Mouse (Mus musculus) ES-E14 (cell line): Measurements from ENCODE around the gene Ube2k. TPM values are rescaled to one million over a fixed set of nuclear protein-coding genes. Genes with fewer than 3 reads are reported as not detected.

Experiments used
- DNase-seq: peaks from one replicate; pipeline ENCODE4 v3.0.0-alpha.2; 2013; ENCODE audit warnings: low read depth, low spot score
- H3K27ac ChIP-seq: 2 replicates; pipeline ENCODE4 v1.5.1; 2012; ENCODE audit warnings: low read depth, mild to moderate bottlenecking, low read length, moderate library complexity, mixed read lengths; ENCODE audit not compliant: poor library complexity, insufficient read depth, severe bottlenecking
- H3K36me3 ChIP-seq: 2 replicates; pipeline ENCODE4 v1.6.1; 2012; ENCODE audit warnings: mild to moderate bottlenecking, low read length, moderate library complexity, mixed read lengths; ENCODE audit not compliant: control insufficient read depth, poor library complexity, insufficient read depth, severe bottlenecking
- H3K4me1 ChIP-seq, 2 experiments: fragments of 150-350 bp in 1 of 2; sonication (generic) in 1 of 2; 2 replicates each; pipeline ENCODE4 v1.6.1; 2012; ENCODE audit warnings: low read length in 2 of 2, mild to moderate bottlenecking in 1 of 2, mixed read lengths in 1 of 2; ENCODE audit not compliant: control insufficient read depth in 2 of 2, insufficient read depth in 2 of 2, poor library complexity in 1 of 2
- H3K4me3 ChIP-seq, 2 experiments: fragments of 150-350 bp in 1 of 2; sonication (generic) in 1 of 2; 2 replicates each; pipeline ENCODE4 v1.5.1; 2012; ENCODE audit warnings: low read length in 2 of 2, low read depth in 1 of 2, mild to moderate bottlenecking in 1 of 2, mixed read lengths in 1 of 2; ENCODE audit not compliant: insufficient read depth in 1 of 2, poor library complexity in 1 of 2, severe bottlenecking in 1 of 2
- H3K9ac ChIP-seq: 2 replicates; pipeline ENCODE4 v1.6.1; 2012; ENCODE audit warnings: low read depth, mild to moderate bottlenecking, low read length, mixed read lengths; ENCODE audit not compliant: poor library complexity, insufficient read depth, severe bottlenecking
- H3K9me3 ChIP-seq: fragments of 150-350 bp; sonication (generic); 2 replicates; pipeline ENCODE4 v1.6.1; 2012; ENCODE audit warnings: low read depth, mild to moderate bottlenecking, low read length; ENCODE audit not compliant: control insufficient read depth, insufficient read depth
- CHD2 ChIP-seq: IDR thresholded peaks from 2 replicates; pipeline ENCODE4 v1.6.1; 2014; ENCODE audit warnings: mild to moderate bottlenecking, low read depth, low read length, inconsistent platforms
- HCFC1 ChIP-seq: IDR thresholded peaks from 2 replicates; pipeline ENCODE4 v1.6.1; 2012; ENCODE audit warnings: low read length, inconsistent platforms, borderline replicate concordance; ENCODE audit not compliant: insufficient read depth
- MAFK ChIP-seq: IDR thresholded peaks from 2 replicates; pipeline ENCODE4 v1.6.1; 2014; ENCODE audit warnings: mild to moderate bottlenecking, low read depth, low read length, inconsistent platforms; ENCODE audit not compliant: insufficient read depth
- ZC3H11A ChIP-seq: IDR thresholded peaks from 2 replicates; pipeline ENCODE4 v1.6.1; 2012; ENCODE audit warnings: low read depth, mild to moderate bottlenecking, inconsistent platforms, low read length, borderline replicate concordance
- ZNF384 ChIP-seq: IDR thresholded peaks from 2 replicates; pipeline ENCODE4 v1.6.1; 2012; ENCODE audit warnings: low read depth, low read length, inconsistent platforms
- in situ Hi-C, 2 experiments: fragments of 600-800 bp; cut with MboI; formaldehyde crosslinking; loops; one replicate each; pipeline ENCODE4 v1.15.1; 2025; ENCODE audit warnings: low sequenced_read_pairs in 2 of 2, inconsistent platforms in 1 of 2; ENCODE audit not compliant: unreplicated experiment in 2 of 2
- total RNA-seq: library from RNA; depleted of rRNA; stranded (reverse); fragments of 300-350 nt; gene quantifications from 2 replicates; pipeline ENCODE4 v1.2.3, GENCODE M21; 2012

Gene Ube2k
- total RNA-seq, 1 experiment: 101 TPM

DNA sequence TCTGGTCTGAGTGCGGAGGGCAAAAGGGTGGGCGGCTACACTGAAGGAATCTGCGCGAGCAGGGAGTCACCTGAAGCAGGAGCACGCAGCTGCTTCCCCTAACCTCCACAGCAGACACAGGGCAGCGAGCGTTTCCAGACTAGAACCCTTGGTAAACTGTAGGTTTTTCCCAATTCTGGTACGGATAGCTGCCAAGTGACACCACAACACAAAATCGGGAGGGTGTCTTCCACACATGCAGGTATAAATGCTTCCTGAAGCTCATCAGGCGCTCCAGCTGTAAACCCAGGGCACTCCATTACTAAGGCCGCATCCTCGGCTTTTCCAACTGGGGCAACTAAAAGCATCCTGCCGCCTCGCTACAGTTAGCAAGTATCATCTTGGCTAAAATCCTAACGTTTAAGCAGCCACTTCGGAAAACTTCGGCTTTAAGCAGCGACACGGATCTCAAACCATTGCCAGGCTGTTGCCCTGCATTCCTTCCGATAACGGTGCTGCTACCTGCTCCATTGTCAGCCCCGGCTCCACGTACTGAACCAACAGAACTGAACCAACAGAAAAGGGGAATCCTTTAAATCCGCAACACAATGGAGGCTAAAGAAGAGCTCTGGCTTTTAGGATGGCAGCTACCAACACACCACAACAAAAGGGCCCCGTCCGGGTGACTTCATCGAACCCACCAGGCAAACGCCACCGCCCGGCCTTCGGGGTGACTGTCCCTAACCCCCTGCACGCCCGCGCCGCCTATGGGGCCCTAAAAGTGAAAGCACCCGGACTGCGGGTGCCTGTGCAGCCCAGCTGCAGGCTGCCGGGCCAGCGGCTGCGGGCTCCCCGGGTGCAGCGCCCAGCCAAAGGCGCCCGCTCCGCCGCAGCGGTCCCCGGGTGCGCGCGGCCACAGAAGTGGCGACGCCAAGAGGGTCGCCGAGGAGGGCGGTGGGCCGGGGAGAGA lies 45.0 kb upstream of the Ube2k start:
- H3K4me3 ChIP-seq: peak overlapping the region; percentile 95 to 98
- 0 out of 2 replicates have a peak overlapping the region, but pooled peaks have one; percentile 15 for H3K27ac ChIP-seq
- DNase-seq: peak; percentile 27
- no peaks in the 10 kb centered on the region for H3K36me3 ChIP-seq
- H3K9me3 ChIP-seq: no peaks in the 10 kb centered on the region
- in situ Hi-C loops: no loop called here
- peak overlapping the region; percentile 85 for H3K9ac ChIP-seq
- TF ChIP-seq HCFC1: no peak
- no peak for TF ChIP-seq CHD2
- no peak for TF ChIP-seq MAFK
- TF ChIP-seq ZC3H11A: no peak
- TF ChIP-seq ZNF384: no peak
- H3K4me1 ChIP-seq: peaks cover 2 to 4% of the 10 kb centered on the region in 2 experiments; a peak in 2 of 4 replicates

DNA sequence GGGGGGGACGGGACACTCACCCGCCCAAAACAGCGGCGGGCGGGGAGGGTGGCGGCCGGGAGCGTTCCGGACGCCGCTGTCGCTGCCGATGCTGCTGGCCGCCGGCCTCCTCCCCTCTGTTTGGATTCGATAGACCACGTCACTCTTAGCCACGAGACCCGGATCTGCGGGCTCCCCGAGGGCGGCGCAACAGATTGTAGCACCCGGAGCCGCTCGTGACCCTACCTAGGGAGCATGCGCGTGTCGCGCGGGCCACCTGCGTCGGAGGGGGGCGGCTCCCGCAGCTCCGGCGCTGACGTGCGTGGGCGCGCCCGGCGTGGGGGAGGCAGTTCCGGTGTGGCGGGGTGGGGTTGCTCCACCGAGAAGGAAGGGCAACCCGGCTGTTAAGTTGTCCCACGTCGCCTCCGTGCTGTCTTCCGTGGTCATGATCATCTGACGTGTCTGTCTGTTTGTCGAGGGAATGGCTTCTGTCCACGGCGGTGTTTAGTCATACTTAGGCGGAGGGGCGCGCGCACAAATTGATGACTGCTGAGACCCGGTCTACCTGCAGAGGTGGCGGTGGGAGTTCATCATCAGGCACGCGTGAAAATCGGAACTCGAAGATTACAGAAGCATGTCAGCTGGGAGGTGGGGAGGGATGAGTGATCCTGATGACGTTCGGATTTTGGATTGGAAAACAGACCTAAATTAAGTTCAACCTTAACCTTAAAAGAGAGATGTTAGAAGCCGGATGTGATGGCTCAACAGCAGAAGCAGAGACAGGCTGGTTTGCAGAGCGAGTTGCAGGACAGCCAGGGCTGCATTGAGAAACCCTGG lies 44.1 kb upstream of the Ube2k start, which contains the start of gene Gm43552:
Gm43552 (minus strand) TSS at position 118 of the 816 bp plus-strand sequence.
- peaks cover 2 to 4% of the 10 kb centered on the region in 2 experiments; a peak in 2 of 4 replicates for H3K4me1 ChIP-seq
- in situ Hi-C loops: no loop called here
- no peaks in the 10 kb centered on the region for H3K9me3 ChIP-seq
- H3K27ac ChIP-seq: 0 out of 2 replicates have a peak within 1 kb of the TSS, but pooled peaks have one; percentile 15
- TF ChIP-seq ZNF384 (no peak), HCFC1 (peak; percentile 24; the same call in 1 of the 2 replicates)
- peak within 1 kb of the TSS; percentile 95 to 98 for H3K4me3 ChIP-seq
- DNase-seq: peak; percentile 78
- peak within 1 kb of the TSS; percentile 85 for H3K9ac ChIP-seq
- no peaks in the 10 kb centered on the region for H3K36me3 ChIP-seq

DNA sequence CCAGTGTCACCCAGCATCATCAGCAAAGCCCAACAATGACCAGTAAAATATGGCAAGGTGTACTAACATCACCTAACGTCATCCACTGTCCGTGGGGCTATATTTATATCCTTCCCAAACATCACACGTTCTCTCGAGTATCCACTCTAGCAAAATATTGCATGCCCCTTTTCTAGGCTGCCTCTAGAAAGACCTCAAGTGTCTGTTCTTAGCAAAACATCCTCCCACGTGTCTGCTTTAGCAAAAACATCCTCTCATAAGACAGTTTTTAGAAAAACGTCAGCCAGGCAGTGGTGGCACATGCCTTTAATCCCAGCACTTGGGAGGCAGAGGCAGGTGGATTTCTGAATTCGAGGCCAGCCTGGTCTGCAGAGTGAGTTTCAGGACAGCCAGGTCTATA lies 36.8 kb upstream of the Ube2k start:
- TF ChIP-seq MAFK: no peak
- no peak for TF ChIP-seq ZC3H11A
- no peak for TF ChIP-seq ZNF384
- TF ChIP-seq HCFC1: no peak
- H3K4me1 ChIP-seq: peaks cover 0 to 4% of the 10 kb centered on the region in 2 experiments; a peak in 1 of 4 replicates
- H3K4me3 ChIP-seq: no peak overlapping the region
- DNase-seq: no peak
- no peak overlapping the region for H3K9ac ChIP-seq
- in situ Hi-C loops: no loop called here
- no peaks in the 10 kb centered on the region for H3K36me3 ChIP-seq
- H3K27ac ChIP-seq: no peak overlapping the region
- H3K9me3 ChIP-seq: no peaks in the 10 kb centered on the region

DNA sequence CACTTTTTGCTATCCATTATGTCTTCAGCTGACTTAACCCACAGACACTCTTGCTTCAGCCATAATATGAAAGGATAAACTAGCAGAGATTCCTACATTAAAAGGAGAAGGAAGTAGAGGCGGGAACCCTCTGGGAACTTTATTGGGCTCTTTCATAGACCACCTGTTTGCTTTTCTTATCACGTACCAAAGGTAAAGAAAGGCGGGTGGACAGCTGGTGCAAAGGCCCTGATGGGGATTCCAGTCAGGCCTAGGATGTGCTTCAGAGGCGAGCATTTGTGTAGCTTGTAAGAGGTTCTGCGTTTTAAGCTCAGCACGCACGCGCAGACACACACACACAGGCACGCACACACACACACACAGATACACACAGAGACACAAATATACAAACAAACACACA lies 35.6 kb upstream of the Ube2k start:
- peaks cover 2 to 4% of the 10 kb centered on the region in 2 experiments; a peak in 1 of 4 replicates for H3K4me1 ChIP-seq
- no peak for DNase-seq
- in situ Hi-C loops: no loop called here
- no peak overlapping the region for H3K27ac ChIP-seq
- no peak overlapping the region for H3K4me3 ChIP-seq
- no peaks in the 10 kb centered on the region for H3K9me3 ChIP-seq
- no peak overlapping the region for H3K9ac ChIP-seq
- no peaks in the 10 kb centered on the region for H3K36me3 ChIP-seq
- TF ChIP-seq ZNF384 (no peak), MAFK (no peak), CHD2 (no peak)
